Mouse (Mus musculus) heart, postnatal 0 days (tissue): Measurements from ENCODE around the gene Defa23.
"Not testable (repeated sequence)": the region's sequence is repeated elsewhere in the genome, so short reads cannot be mapped to it uniquely, and the experiment has no call there.

Source experiments
- CTCF ChIP-seq: IDR thresholded peaks from 2 replicates; pipeline ENCODE4 v1.5.1; 2016; ENCODE audit warnings: antibody characterized with exemption, control low read depth, low read depth
- EP300 ChIP-seq: IDR thresholded peaks from 2 replicates; pipeline ENCODE4 v1.6.1; 2016; ENCODE audit warnings: antibody characterized with exemption, low read depth

DNA sequence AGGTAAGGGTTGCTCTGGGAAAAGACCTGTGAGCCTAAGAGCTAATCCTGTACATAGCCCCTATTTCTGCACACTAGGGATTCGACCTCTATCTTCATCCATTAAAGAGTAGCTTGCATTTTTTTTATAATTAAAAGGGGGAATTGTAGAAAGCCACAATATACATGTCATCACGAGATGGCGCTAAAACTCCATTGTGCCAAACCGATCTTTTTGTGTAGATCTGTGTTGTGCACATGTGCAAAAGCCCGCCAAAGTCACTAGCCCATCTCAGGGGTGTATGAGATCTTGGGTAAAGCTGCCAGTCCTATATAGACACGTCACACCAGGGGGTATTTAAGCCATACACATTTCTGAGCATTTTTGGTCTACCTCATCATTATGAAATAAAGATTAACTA is 46.3 kb upstream of the Defa23 start:
- not testable (repeated sequence) for TF ChIP-seq EP300, CTCF
